Mouse (Mus musculus): ENCODE measurements around the gene Mrrf.

- TF ChIP-seq CTCF (IDR thresholded peaks at IDR 0.05; ENCODE audit: insufficient read depth, low read length) (no peak), POLR2A (IDR thresholded peaks at IDR 0.05; ENCODE audit: borderline replicate concordance, extremely low read depth, low read depth, low read length) (no peak)
These were observed 35.9 kb downstream of the Mrrf start for GRCm38 (mm10) chr2:36172136-36172535.
